7 mouse cellular contexts compared by ENCODE assay signal in the genomic region with DNA sequence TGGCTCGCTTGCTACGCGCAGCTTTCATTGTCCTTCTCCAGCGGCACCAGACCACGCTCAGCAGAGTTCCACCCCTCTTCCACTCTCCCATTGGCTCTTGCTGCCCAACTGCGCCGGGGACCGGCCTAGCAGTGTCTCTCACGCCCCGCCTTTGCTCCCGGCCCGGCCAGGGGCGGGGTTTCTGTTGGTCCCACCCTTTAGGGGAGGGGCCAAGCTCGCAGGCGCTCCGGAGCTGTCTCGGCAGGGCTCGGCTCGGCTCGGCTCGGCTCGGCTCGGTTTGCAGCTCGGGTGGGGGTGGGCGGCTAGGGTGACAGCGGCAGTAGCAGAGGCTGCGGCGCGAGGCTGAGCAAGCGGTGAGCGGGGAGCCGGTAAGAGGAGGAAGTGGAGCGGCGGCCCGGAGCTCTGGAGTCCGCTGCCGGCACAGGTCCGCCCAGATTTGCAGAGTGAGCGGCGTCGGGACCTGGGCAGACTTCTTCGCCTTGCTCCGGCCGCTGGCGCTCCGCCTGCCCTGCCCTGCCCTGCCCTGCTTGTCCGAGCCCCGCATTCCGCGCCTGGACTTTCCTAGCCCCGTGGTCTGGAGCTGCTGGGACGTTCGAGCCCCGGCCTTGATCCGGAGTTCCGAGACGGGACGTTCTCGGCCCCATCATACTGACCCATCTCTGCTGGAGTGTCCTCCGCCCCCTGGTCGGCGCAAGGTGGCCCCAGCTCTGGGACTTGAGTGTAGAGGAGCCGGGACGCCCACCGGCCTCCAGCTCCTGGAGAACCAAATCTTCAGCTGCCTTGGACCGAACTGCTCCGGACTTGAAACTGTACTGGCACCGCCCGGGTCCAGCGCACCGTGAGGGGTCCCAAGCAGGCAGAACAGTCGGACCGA. TPM values are rescaled to one million over a fixed set of nuclear protein-coding genes. Genes with fewer than 3 reads are reported as not detected.
DNase-seq lines count a peak whose midpoint lies in the region; ATAC-seq lines count a peak whose summit lies in the region.

A gene (plus strand): TSS at position 201 of the 874 bp plus-strand sequence.

- WGBS in intestine, embryonic 15.5 days = under 1% methylated on average over 73 of the region's 73 CpGs
- WGBS in midbrain, embryonic 10.5 days = under 1% methylated on average over 69 of the region's 73 CpGs

- H3K9me3 ChIP-seq in intestine, embryonic 15.5 days = no peaks in the 10 kb centered on the region
- no peaks in the 10 kb centered on the region for H3K9me3 ChIP-seq in midbrain, embryonic 10.5 days (replicated peaks)

- H3K4me1 ChIP-seq in intestine, embryonic 15.5 days (replicated peaks) = peaks cover 43% of the 10 kb centered on the region
- peaks cover 78% of the 10 kb centered on the region for H3K4me1 ChIP-seq in midbrain, embryonic 10.5 days

- no peaks in the 10 kb centered on the region for H3K27me3 ChIP-seq in intestine, embryonic 15.5 days (replicated peaks)
- H3K27me3 ChIP-seq in midbrain, embryonic 10.5 days (ENCODE audit: low read depth, poor library complexity, severe bottlenecking) = peaks cover 31% of the 10 kb centered on the region

- H3K4me3 ChIP-seq in intestine, embryonic 15.5 days (replicated peaks) = peak within 1 kb of the TSS; percentile 57
- H3K4me3 ChIP-seq in midbrain, embryonic 10.5 days = peak within 1 kb of the TSS; percentile 78

- H3K36me3 ChIP-seq in intestine, embryonic 15.5 days = no peaks in the 10 kb centered on the region
- H3K36me3 ChIP-seq in midbrain, embryonic 10.5 days = no peaks in the 10 kb centered on the region

- H3K27ac ChIP-seq in intestine, embryonic 15.5 days = peak within 1 kb of the TSS; percentile 92
- H3K27ac ChIP-seq in midbrain, embryonic 10.5 days (replicated peaks) = peak within 1 kb of the TSS; percentile 97

- H3K4me2 ChIP-seq in intestine, embryonic 15.5 days (replicated peaks) = peak within 1 kb of the TSS; percentile 95

- H3K9ac ChIP-seq in intestine, embryonic 15.5 days = peak within 1 kb of the TSS; percentile 86

- DNase-seq in adrenal gland, adult 2 months = peak; percentile 100
- peak; percentile 96 for DNase-seq in embryo, embryonic 11.5 days (ENCODE audit: low read depth, low spot score)
- peak; percentile 99 to 100 for DNase-seq in gastrocnemius, postnatal 36 days
- peak; percentile 97 to 99 for DNase-seq in left cerebral cortex, postnatal 25 days (ENCODE audit: low spot score in 2 of 2)
- peak; percentile 100 for DNase-seq in midbrain, embryonic 10.5 days (ENCODE audit: low spot score)
- peak; percentile 99 for DNase-seq in right cerebral cortex, postnatal 4 days

- peak; percentile 96 for ATAC-seq in intestine, embryonic 15.5 days

- intact Hi-C loops in gastrocnemius, postnatal 36 days (cut with DNase I) = no loop called here
- intact Hi-C loops in left cerebral cortex, postnatal 25 days (cut with DNase I) = no loop called here

RNA-seq across cellular contexts. Expression of the gene that starts here (rescaled TPM):
- 10 to 100 TPM in 1 of 2 experiments, 1 to 10 TPM in 1; 7.2 to 12.9 TPM for total RNA-seq in adrenal gland, adult 2 months (2021)
- polyA plus RNA-seq in adrenal gland, adult 2 months (2012; rRNA removed) = 26.6 TPM in 2 replicates
- 1 to 10 TPM; 2.6 to 4.6 TPM for total RNA-seq in gastrocnemius, postnatal 36 days (2021)
- polyA plus RNA-seq in intestine, embryonic 15.5 days (2015; fragmentation: Nextera tagmentation; extraction: Ambion mirVana) = 15.4 and 15.9 TPM in 2 replicates
- total RNA-seq in left cerebral cortex, postnatal 25 days (2021) = 10 to 100 TPM; 40.0 to 46.2 TPM
- polyA plus RNA-seq in midbrain, embryonic 10.5 days (2016; fragmentation: Nextera tagmentation; extraction: Ambion mirVana) = 23.5 and 28.2 TPM in 2 replicates

Comparison
In these comparisons a context has a peak if more than half of its experiments do, and no peak if none do; other contexts are left out.
1. Peak in every context shown above with its lines: DNase-seq, ATAC-seq, H3K4me3 ChIP-seq and H3K27ac ChIP-seq.